Mouse (Mus musculus): ENCODE results near the gene Copb1. TPM values are rescaled to one million over a fixed set of nuclear protein-coding genes. Genes with fewer than 3 reads are reported as not detected.
"Not testable (repeated sequence)": the region's sequence is repeated elsewhere in the genome, so short reads cannot be mapped to it uniquely, and the experiment has no call there.

The Copb1 gene
- polyA plus RNA-seq, 1 experiment from 2014 or later: 126 TPM

DNA sequence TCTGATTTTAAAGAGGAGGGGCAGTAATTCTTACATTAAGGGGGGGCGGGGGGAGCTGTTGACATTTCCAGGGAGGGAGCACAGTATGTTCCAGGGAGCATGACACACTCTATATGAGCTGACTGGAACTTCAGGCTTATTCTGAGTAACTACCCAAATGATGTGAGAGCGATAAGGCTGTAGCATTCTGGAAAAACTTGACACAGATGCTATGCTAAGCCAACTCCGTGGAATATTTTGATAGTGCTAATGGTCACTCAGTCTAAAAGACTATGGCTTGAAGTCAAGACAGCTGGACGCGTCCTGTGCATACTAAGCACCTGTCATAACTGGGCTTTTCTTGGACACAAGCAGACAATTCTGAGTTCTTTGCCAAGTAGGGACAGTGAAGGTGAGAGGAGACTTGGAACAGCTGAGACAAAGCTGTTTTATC is 51.5 kb downstream of the Copb1 start:
- no peak overlapping the region; the same call in 1 of the 2 replicates for H3K27ac ChIP-seq (ENCODE audit: low read length)
- no peak overlapping the region for H3K4me3 ChIP-seq (ENCODE audit: low read length)
- peaks cover 38% of the 10 kb centered on the region for H3K4me1 ChIP-seq (replicated peaks; ENCODE audit: control insufficient read depth, insufficient read depth, low read length)
- H3K4me2 ChIP-seq (ENCODE audit: low read depth, low read length): no peak overlapping the region
- H3K27me3 ChIP-seq (ENCODE audit: control insufficient read depth, insufficient read depth, low read depth, low read length): no peaks in the 10 kb centered on the region
- H3K9me3 ChIP-seq (ENCODE audit: control insufficient read depth, low read length): no peaks in the 10 kb centered on the region
- ATAC-seq (ENCODE audit: low read depth): peak; percentile 93
- no peak overlapping the region for H3K9ac ChIP-seq (ENCODE audit: low read length)
- H3K36me3 ChIP-seq (ENCODE audit: control insufficient read depth, insufficient read depth, low read length): no peaks in the 10 kb centered on the region
- 43% methylated on average over 5 of the region's 5 CpGs for WGBS

DNA sequence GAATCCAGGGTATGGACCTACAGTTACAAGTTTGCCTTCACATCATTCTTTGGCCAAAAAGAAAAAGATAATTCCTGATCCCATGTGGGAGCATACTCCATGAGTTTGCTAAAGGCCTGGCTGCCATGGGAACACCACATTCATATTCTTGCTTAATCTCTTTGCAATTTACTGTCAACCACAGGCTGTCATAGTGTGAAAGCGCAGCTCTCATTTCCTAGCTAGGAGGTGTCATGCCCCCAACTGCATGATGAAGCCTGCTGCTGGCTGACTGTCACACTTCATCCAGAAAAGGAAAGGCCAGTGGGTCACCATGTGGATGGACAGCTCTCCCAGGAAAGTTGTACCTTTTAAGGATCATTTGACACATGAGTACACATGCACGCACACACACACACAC is 53.9 kb downstream of the Copb1 start:
- no peaks in the 10 kb centered on the region for H3K9me3 ChIP-seq (ENCODE audit: control insufficient read depth, low read length)
- peak overlapping the region; percentile 55 for H3K27ac ChIP-seq (ENCODE audit: low read length)
- H3K4me1 ChIP-seq (replicated peaks; ENCODE audit: control insufficient read depth, insufficient read depth, low read length): peaks cover 39% of the 10 kb centered on the region
- ATAC-seq (ENCODE audit: low read depth): peak; percentile 26
- H3K36me3 ChIP-seq (ENCODE audit: control insufficient read depth, insufficient read depth, low read length): no peaks in the 10 kb centered on the region
- H3K27me3 ChIP-seq (ENCODE audit: control insufficient read depth, insufficient read depth, low read depth, low read length): no peaks in the 10 kb centered on the region
- 56% methylated on average over 2 of the region's 2 CpGs for WGBS
- no peak overlapping the region for H3K4me2 ChIP-seq (ENCODE audit: low read depth, low read length)
- no peak overlapping the region for H3K9ac ChIP-seq (ENCODE audit: low read length)
- no peak overlapping the region for H3K4me3 ChIP-seq (ENCODE audit: low read length)

DNA sequence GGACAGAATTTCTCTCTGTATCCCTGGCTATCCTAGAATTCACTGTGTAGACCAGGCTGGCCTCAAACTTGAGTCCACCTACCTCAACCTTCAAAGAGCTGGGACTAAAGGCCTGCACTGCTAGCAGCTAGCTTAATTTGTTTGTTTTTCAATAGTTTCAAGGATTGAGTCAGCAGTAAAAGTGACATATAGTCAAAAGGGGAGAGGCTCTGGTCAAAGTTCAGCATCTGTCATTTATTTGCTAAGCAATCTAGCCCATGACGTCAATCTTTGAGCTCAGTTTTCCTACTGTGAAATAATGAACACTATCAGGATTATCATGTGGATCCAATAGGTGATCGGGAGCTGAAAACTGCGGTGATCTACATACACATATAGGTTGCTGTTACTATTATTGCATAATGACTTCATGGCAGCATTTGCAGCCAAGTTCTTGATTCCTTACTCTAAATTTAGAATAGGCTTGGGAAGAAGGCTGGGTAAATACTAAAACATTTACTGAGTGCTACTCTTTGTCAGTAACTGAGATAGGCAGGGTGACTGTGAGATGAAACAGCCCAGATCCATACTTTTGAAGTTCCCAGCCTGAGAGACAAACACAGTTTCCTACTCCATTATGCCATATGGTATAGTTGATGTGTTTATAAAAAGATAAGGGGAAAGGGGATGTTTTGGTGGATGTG is 54.9 kb downstream of the Copb1 start:
- peak; percentile 48 for ATAC-seq (ENCODE audit: low read depth)
- Histone ChIP-seq H3K27me3 (ENCODE audit: control insufficient read depth, insufficient read depth, low read depth, low read length) (no peaks in the 10 kb centered on the region), H3K27ac (ENCODE audit: low read length) (peak overlapping the region; percentile 30; the same call in 1 of the 2 replicates), H3K36me3 (ENCODE audit: control insufficient read depth, insufficient read depth, low read length) (no peaks in the 10 kb centered on the region), H3K4me1 (replicated peaks; ENCODE audit: control insufficient read depth, insufficient read depth, low read length) (peaks cover 39% of the 10 kb centered on the region), H3K9ac (ENCODE audit: low read length) (no peak overlapping the region), H3K9me3 (ENCODE audit: control insufficient read depth, low read length) (no peaks in the 10 kb centered on the region), H3K4me3 (ENCODE audit: low read length) (no peak overlapping the region), H3K4me2 (ENCODE audit: low read depth, low read length) (no peak overlapping the region)
- 29% methylated on average over 3 of the region's 3 CpGs for WGBS

DNA sequence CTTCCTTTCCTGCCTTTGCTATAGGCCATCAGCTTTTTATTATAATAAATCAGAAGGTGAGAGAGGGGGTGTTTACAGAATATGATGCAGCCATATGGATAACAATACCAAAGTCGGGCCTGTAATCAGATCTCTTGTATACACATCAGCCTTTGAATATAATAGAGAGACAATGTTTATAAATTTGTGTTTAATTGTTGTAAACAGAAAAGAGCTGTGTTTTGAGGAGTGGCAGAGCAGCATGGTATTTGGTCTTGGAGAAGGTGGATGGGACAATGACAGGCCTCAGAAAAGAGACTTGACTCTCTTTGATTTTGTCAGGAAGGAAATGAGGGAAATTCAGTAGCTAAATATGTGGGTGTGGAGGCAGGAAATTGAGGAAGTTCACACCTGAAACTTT is 56.3 kb downstream of the Copb1 start:
- 23% methylated on average over 1 of the region's 1 CpGs for WGBS
- Histone ChIP-seq H3K36me3 (ENCODE audit: control insufficient read depth, insufficient read depth, low read length) (no peaks in the 10 kb centered on the region), H3K4me3 (ENCODE audit: low read length) (no peak overlapping the region), H3K4me2 (ENCODE audit: low read depth, low read length) (no peak overlapping the region), H3K27ac (ENCODE audit: low read length) (no peak overlapping the region), H3K9me3 (ENCODE audit: control insufficient read depth, low read length) (no peaks in the 10 kb centered on the region), H3K4me1 (replicated peaks; ENCODE audit: control insufficient read depth, insufficient read depth, low read length) (peaks cover 30% of the 10 kb centered on the region), H3K9ac (ENCODE audit: low read length) (no peak overlapping the region), H3K27me3 (ENCODE audit: control insufficient read depth, insufficient read depth, low read depth, low read length) (no peaks in the 10 kb centered on the region)
- ATAC-seq (ENCODE audit: low read depth): no peak

DNA sequence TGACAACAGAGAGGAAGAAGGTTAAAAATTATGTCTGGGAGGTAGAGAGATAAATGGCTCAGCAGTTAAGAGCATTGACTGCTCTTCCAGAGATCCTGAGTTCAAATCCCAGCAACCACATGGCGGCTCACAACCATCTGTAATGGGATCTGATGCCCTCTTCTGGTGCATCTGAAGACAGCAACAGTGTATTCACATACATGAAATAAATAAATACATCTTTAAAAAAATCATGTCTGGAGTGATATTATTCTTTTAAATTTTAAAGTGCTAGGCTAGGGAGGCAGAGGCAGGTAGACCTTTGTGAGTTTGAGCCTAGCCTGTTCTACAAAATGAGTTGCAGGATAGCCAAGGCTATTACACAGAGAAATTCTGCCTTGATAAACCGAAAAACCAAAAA is 57.9 kb downstream of the Copb1 start:
- peaks cover 22% of the 10 kb centered on the region for H3K4me1 ChIP-seq (replicated peaks; ENCODE audit: control insufficient read depth, insufficient read depth, low read length)
- not testable (repeated sequence) for H3K9me3 ChIP-seq (ENCODE audit: control insufficient read depth, low read length); H3K9ac ChIP-seq (ENCODE audit: low read length); H3K27ac ChIP-seq (ENCODE audit: low read length); H3K4me3 ChIP-seq (ENCODE audit: low read length); H3K4me2 ChIP-seq (ENCODE audit: low read depth, low read length); ATAC-seq (ENCODE audit: low read depth); H3K36me3 ChIP-seq (ENCODE audit: control insufficient read depth, insufficient read depth, low read length); H3K27me3 ChIP-seq (ENCODE audit: control insufficient read depth, insufficient read depth, low read depth, low read length)
- WGBS: 77% methylated on average over 2 of the region's 2 CpGs

DNA sequence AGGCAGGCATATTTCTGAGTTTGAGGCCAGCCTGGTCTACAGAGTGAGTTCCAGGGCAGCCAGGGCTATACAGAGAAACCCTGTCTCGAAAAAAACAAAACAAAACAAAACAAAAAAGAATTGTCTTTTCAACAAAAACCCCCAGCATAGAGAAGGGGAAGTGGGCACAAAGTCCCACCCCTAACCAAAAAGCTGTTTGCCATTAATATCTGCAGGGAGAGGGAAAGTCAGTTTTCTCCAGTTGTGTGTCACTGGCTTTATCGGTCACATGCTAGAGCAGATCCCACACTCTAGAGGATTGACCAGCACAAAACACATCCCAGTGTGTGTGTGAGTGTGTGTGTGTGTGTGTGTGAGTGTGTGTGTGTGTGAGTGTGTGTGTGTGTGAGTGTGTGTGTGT is 59.7 kb downstream of the Copb1 start:
- H3K4me1 ChIP-seq (replicated peaks; ENCODE audit: control insufficient read depth, insufficient read depth, low read length): peaks cover 12% of the 10 kb centered on the region
- H3K4me3 ChIP-seq (ENCODE audit: low read length); H3K9me3 ChIP-seq (ENCODE audit: control insufficient read depth, low read length); H3K27ac ChIP-seq (ENCODE audit: low read length); H3K4me2 ChIP-seq (ENCODE audit: low read depth, low read length); H3K36me3 ChIP-seq (ENCODE audit: control insufficient read depth, insufficient read depth, low read length); H3K27me3 ChIP-seq (ENCODE audit: control insufficient read depth, insufficient read depth, low read depth, low read length); ATAC-seq (ENCODE audit: low read depth); H3K9ac ChIP-seq (ENCODE audit: low read length): not testable (repeated sequence)
- 72% methylated on average over 2 of the region's 2 CpGs for WGBS

DNA sequence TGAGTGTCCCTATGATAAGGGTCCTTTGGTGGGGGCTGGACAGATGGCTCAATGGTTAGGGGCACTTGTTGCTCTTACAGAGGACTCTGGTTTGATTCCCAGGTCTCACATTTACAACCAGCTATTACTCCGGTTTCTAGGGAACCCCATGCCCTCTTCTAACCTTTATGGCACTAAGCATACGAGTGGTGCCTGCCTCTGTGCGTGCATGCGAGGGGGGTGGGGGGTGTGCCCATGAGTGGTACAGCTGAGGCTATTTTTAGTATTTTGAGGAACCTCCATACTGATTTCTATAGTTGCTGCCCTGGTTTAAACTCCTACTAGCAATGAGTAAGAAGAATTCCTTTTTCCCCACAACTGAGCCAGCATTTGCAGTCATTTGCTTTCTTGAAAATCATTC is 60.3 kb downstream of the Copb1 start:
- no peak overlapping the region for H3K27ac ChIP-seq (ENCODE audit: low read length)
- peaks cover 8% of the 10 kb centered on the region for H3K4me1 ChIP-seq (replicated peaks; ENCODE audit: control insufficient read depth, insufficient read depth, low read length)
- WGBS: 73% methylated on average over 4 of the region's 4 CpGs
- no peaks in the 10 kb centered on the region for H3K27me3 ChIP-seq (ENCODE audit: control insufficient read depth, insufficient read depth, low read depth, low read length)
- ATAC-seq (ENCODE audit: low read depth): no peak
- H3K36me3 ChIP-seq (ENCODE audit: control insufficient read depth, insufficient read depth, low read length): no peaks in the 10 kb centered on the region
- no peak overlapping the region for H3K9ac ChIP-seq (ENCODE audit: low read length)
- no peak overlapping the region for H3K4me3 ChIP-seq (ENCODE audit: low read length)
- H3K9me3 ChIP-seq (ENCODE audit: control insufficient read depth, low read length): no peaks in the 10 kb centered on the region
- no peak overlapping the region for H3K4me2 ChIP-seq (ENCODE audit: low read depth, low read length)

GRCm38 (mm10) chr7:114193284-114194067 is 61.0 kb downstream of the Copb1 start:
- ATAC-seq (ENCODE audit: low read depth): no peak
- peaks cover 4% of the 10 kb centered on the region; the same call in 1 of the 2 replicates for H3K4me1 ChIP-seq (replicated peaks; ENCODE audit: control insufficient read depth, insufficient read depth, low read length)
- H3K4me3 ChIP-seq (ENCODE audit: low read length): no peak overlapping the region
- H3K36me3 ChIP-seq (ENCODE audit: control insufficient read depth, insufficient read depth, low read length): no peaks in the 10 kb centered on the region
- 83% methylated on average over 6 of the region's 6 CpGs for WGBS
- H3K4me2 ChIP-seq (ENCODE audit: low read depth, low read length): no peak overlapping the region
- no peaks in the 10 kb centered on the region for H3K27me3 ChIP-seq (ENCODE audit: control insufficient read depth, insufficient read depth, low read depth, low read length)
- H3K9me3 ChIP-seq (ENCODE audit: control insufficient read depth, low read length): no peaks in the 10 kb centered on the region
- no peak overlapping the region for H3K27ac ChIP-seq (ENCODE audit: low read length)
- H3K9ac ChIP-seq (ENCODE audit: low read length): no peak overlapping the region

- H3K9me3 ChIP-seq (ENCODE audit: control insufficient read depth, low read length): no peaks in the 10 kb centered on the region
- no peaks in the 10 kb centered on the region for H3K4me1 ChIP-seq (replicated peaks; ENCODE audit: control insufficient read depth, insufficient read depth, low read length)
- H3K9ac ChIP-seq (ENCODE audit: low read length): no peak overlapping the region
- H3K36me3 ChIP-seq (ENCODE audit: control insufficient read depth, insufficient read depth, low read length): no peaks in the 10 kb centered on the region
- ATAC-seq (ENCODE audit: low read depth): no peak
- H3K4me2 ChIP-seq (ENCODE audit: low read depth, low read length): no peak overlapping the region
- H3K27ac ChIP-seq (ENCODE audit: low read length): no peak overlapping the region
- no peak overlapping the region for H3K4me3 ChIP-seq (ENCODE audit: low read length)
- WGBS: 54% methylated on average over 3 of the region's 3 CpGs
- no peaks in the 10 kb centered on the region for H3K27me3 ChIP-seq (ENCODE audit: control insufficient read depth, insufficient read depth, low read depth, low read length)
Observed at GRCm38 (mm10) chr7:114192581-114192980, 61.9 kb downstream of the Copb1 start.

Data from lung, embryonic 16.5 days (tissue).